Mouse (Mus musculus): ENCODE results near the gene Egfr. TPM values are rescaled to one million over a fixed set of nuclear protein-coding genes. Genes with fewer than 3 reads are reported as not detected.
A peak's percentile ranks its signal among the peaks of the same experiment; 100 is the strongest.

Gene Egfr
- polyA plus RNA-seq, 1 experiment, result 97.8 TPM

DNA sequence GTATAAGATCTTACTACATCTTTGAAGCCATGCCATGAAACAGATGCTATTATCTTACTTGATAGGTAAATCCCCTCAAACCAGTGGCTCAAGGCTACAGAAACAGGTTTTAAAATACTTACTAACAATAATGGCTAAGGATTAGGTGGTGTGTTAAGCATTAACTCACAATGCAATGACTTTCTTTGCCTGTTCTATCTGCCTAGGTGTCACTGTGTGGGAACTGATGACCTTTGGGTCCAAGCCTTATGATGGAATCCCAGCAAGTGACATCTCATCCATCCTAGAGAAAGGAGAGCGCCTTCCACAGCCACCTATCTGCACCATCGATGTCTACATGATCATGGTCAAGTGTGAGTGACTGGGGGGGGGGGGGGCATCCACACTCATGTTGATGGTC lies 154.5 kb downstream of the Egfr start:
- H3K27ac ChIP-seq (ENCODE audit: insufficient read depth, low read length), result peak overlapping the region; percentile 78; the same call in 1 of the 2 replicates
- H3K4me1 ChIP-seq (ENCODE audit: control insufficient read depth, insufficient read depth, low read length), result peaks cover 9% of the 10 kb centered on the region
- no peak for TF ChIP-seq POLR2A (IDR thresholded peaks at IDR 0.05; ENCODE audit: low read depth, low read length)
- no peak for TF ChIP-seq CTCF (IDR thresholded peaks at IDR 0.05; ENCODE audit: borderline replicate concordance, insufficient read depth, low read length)
- no peak overlapping the region for H3K4me3 ChIP-seq (ENCODE audit: insufficient read depth, low read length)

GRCm38 (mm10) chr11:16907517-16908129 lies 155.6 kb downstream of the Egfr start:
- Histone ChIP-seq H3K27ac (ENCODE audit: insufficient read depth, low read length) (peak overlapping the region; percentile 81), H3K4me1 (ENCODE audit: control insufficient read depth, insufficient read depth, low read length) (peaks cover 9% of the 10 kb centered on the region), H3K4me3 (ENCODE audit: insufficient read depth, low read length) (no peak overlapping the region)
- TF ChIP-seq CTCF (IDR thresholded peaks at IDR 0.05; ENCODE audit: borderline replicate concordance, insufficient read depth, low read length), result no peak
- TF ChIP-seq POLR2A (IDR thresholded peaks at IDR 0.05; ENCODE audit: low read depth, low read length), result no peak

DNA sequence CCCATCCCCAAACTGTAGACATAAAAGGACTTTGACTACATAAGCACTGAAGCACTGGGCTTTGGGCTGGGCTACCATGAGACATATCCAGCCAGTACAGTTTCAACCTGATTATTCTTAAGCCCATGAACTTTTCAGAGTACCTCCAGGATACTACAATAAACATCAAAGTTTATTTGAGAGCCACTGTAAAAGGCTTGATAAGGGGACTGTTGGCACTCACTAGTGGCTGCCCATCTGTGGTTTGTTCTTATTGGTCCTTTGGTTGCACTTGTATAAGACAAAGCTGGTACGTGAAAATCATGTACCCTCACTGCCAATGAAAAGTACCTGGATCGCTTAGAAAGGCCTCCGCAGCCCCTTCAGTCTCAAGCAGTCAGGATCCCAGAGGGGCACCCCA lies 162.8 kb downstream of the Egfr start:
- no peak overlapping the region for H3K27ac ChIP-seq (ENCODE audit: insufficient read depth, low read length)
- TF ChIP-seq POLR2A (IDR thresholded peaks at IDR 0.05; ENCODE audit: low read depth, low read length), result no peak
- TF ChIP-seq CTCF (IDR thresholded peaks at IDR 0.05; ENCODE audit: borderline replicate concordance, insufficient read depth, low read length), result no peak
- H3K4me3 ChIP-seq (ENCODE audit: insufficient read depth, low read length), result no peak overlapping the region
- H3K4me1 ChIP-seq (ENCODE audit: control insufficient read depth, insufficient read depth, low read length), result no peaks in the 10 kb centered on the region

DNA sequence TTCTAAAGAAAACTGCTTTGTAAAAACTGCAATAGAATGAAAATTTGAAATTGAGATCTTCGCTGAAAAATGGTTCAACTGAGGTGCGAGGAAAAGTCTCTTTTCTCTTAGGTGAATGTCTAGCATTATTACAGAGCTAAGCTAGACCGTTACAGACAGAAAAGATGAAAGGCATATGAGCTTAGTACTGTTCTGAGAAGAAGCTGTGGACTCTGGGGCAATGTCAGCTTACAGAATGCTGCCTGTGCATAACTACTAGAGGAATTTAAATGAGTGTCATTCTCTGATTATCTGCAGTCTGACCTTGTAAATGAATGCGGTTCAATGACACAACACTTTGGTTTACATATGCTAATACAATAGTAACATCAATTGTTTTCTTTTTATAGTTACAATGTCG lies 163.8 kb downstream of the Egfr start:
- Histone ChIP-seq H3K4me3 (ENCODE audit: insufficient read depth, low read length) (no peak overlapping the region), H3K4me1 (ENCODE audit: control insufficient read depth, insufficient read depth, low read length) (no peaks in the 10 kb centered on the region), H3K27ac (ENCODE audit: insufficient read depth, low read length) (no peak overlapping the region)
- TF ChIP-seq POLR2A (IDR thresholded peaks at IDR 0.05; ENCODE audit: low read depth, low read length), result no peak
- TF ChIP-seq CTCF (IDR thresholded peaks at IDR 0.05; ENCODE audit: borderline replicate concordance, insufficient read depth, low read length), result no peak

GRCm38 (mm10) chr11:16917512-16917911 lies 165.5 kb downstream of the Egfr start:
- Histone ChIP-seq H3K4me3 (ENCODE audit: insufficient read depth, low read length) (no peak overlapping the region), H3K27ac (ENCODE audit: insufficient read depth, low read length) (no peak overlapping the region), H3K4me1 (ENCODE audit: control insufficient read depth, insufficient read depth, low read length) (no peaks in the 10 kb centered on the region)
- TF ChIP-seq POLR2A (IDR thresholded peaks at IDR 0.05; ENCODE audit: low read depth, low read length) (no peak), CTCF (IDR thresholded peaks at IDR 0.05; ENCODE audit: borderline replicate concordance, insufficient read depth, low read length) (no peak)

GRCm38 (mm10) chr11:16932159-16932558 lies 180.2 kb downstream of the Egfr start:
- Histone ChIP-seq H3K27ac (ENCODE audit: insufficient read depth, low read length) (no peak overlapping the region), H3K4me1 (ENCODE audit: control insufficient read depth, insufficient read depth, low read length) (peaks cover 2% of the 10 kb centered on the region; the same call in 1 of the 2 replicates), H3K4me3 (ENCODE audit: insufficient read depth, low read length) (no peak overlapping the region)
- TF ChIP-seq CTCF (IDR thresholded peaks at IDR 0.05; ENCODE audit: borderline replicate concordance, insufficient read depth, low read length), result no peak
- TF ChIP-seq POLR2A (IDR thresholded peaks at IDR 0.05; ENCODE audit: low read depth, low read length), result no peak

GRCm38 (mm10) chr11:16935577-16936236 lies 183.7 kb downstream of the Egfr start:
- H3K27ac ChIP-seq (ENCODE audit: insufficient read depth, low read length), result no peak overlapping the region
- peaks cover 2% of the 10 kb centered on the region; the same call in 1 of the 2 replicates for H3K4me1 ChIP-seq (ENCODE audit: control insufficient read depth, insufficient read depth, low read length)
- no peak overlapping the region for H3K4me3 ChIP-seq (ENCODE audit: insufficient read depth, low read length)
- TF ChIP-seq POLR2A (IDR thresholded peaks at IDR 0.05; ENCODE audit: low read depth, low read length) (no peak), CTCF (IDR thresholded peaks at IDR 0.05; ENCODE audit: borderline replicate concordance, insufficient read depth, low read length) (no peak)

- H3K27ac ChIP-seq (ENCODE audit: insufficient read depth, low read length), result no peak overlapping the region
- no peak overlapping the region for H3K4me3 ChIP-seq (ENCODE audit: insufficient read depth, low read length)
- no peaks in the 10 kb centered on the region for H3K4me1 ChIP-seq (ENCODE audit: control insufficient read depth, insufficient read depth, low read length)
- no peak for TF ChIP-seq POLR2A (IDR thresholded peaks at IDR 0.05; ENCODE audit: low read depth, low read length)
- no peak for TF ChIP-seq CTCF (IDR thresholded peaks at IDR 0.05; ENCODE audit: borderline replicate concordance, insufficient read depth, low read length)
Observed at GRCm38 (mm10) chr11:16941103-16941793, 189.2 kb downstream of the Egfr start.

DNA sequence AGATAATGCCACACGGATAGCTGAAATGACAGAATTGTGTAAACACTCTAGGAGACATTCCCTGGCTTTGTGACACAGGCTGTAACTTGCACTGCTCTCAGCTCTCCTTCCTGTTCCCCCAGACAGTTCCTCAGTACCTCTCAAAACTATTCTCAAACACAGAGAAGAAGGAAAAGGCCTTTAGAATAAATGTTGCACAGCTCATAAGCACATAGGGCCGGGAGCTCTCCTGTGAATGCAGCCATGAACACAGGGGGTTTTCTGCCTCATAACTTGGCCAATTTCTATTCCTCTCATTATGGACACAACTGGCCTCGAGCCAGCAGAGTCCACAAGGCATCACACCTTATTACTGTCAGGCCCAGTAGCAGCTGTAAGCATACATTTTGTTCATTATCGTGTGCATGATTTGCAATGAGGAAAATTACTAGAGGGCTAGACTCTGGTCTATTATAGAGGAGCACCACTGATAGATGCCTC lies 190.0 kb downstream of the Egfr start:
- H3K4me3 ChIP-seq (ENCODE audit: insufficient read depth, low read length), result no peak overlapping the region
- no peak for TF ChIP-seq CTCF (IDR thresholded peaks at IDR 0.05; ENCODE audit: borderline replicate concordance, insufficient read depth, low read length)
- TF ChIP-seq POLR2A (IDR thresholded peaks at IDR 0.05; ENCODE audit: low read depth, low read length), result no peak
- no peaks in the 10 kb centered on the region for H3K4me1 ChIP-seq (ENCODE audit: control insufficient read depth, insufficient read depth, low read length)
- no peak overlapping the region for H3K27ac ChIP-seq (ENCODE audit: insufficient read depth, low read length)

DNA sequence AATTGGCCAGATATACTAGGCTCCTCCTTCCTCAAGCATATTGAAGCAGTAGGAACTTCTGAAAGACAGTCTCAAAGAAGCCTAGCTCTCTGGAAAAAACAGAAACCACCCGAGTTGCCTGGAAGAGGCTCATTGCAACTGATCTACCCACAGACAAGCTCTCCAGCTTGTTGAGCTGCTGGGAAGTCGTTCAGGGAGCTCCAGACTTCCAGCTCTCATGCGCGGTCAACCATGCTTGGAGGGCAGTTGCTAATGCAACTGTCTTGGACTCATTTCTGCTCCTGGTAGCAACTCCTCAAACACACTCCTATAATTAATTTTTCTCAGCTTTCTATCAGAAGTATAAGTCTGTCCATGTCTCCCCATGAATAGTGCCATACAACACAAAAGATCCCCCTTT lies 191.0 kb downstream of the Egfr start:
- no peak overlapping the region for H3K4me3 ChIP-seq (ENCODE audit: insufficient read depth, low read length)
- no peak overlapping the region for H3K27ac ChIP-seq (ENCODE audit: insufficient read depth, low read length)
- H3K4me1 ChIP-seq (ENCODE audit: control insufficient read depth, insufficient read depth, low read length), result no peaks in the 10 kb centered on the region
- no peak for TF ChIP-seq POLR2A (IDR thresholded peaks at IDR 0.05; ENCODE audit: low read depth, low read length)
- TF ChIP-seq CTCF (IDR thresholded peaks at IDR 0.05; ENCODE audit: borderline replicate concordance, insufficient read depth, low read length), result no peak
